Mouse (Mus musculus): ENCODE data around the gene Wdr46. TPM values are rescaled to one million over a fixed set of nuclear protein-coding genes. Genes with fewer than 3 reads are reported as not detected.

The Wdr46 gene
- polyA plus RNA-seq, 1 experiment, result 64.8 TPM

- TF ChIP-seq MYOG (IDR thresholded peaks at IDR 0.05; ENCODE audit: control insufficient read depth, extremely low read depth, insufficient read length) (no peak), USF1 (IDR thresholded peaks at IDR 0.05; ENCODE audit: low read depth) (no peak), MAX (IDR thresholded peaks at IDR 0.05) (no peak), FOSL1 (IDR thresholded peaks at IDR 0.05; ENCODE audit: insufficient read depth, low read length, poor library complexity, severe bottlenecking) (no peak), CEBPB (IDR thresholded peaks at IDR 0.05; ENCODE audit: low read depth) (no peak), MYOD1 (IDR thresholded peaks at IDR 0.05; ENCODE audit: control insufficient read depth, insufficient read length, low read depth) (no peak), CTCF (IDR thresholded peaks at IDR 0.05; ENCODE audit: control insufficient read depth, insufficient read depth, insufficient read length) (no peak)
- Histone ChIP-seq H3ac (ENCODE audit: control insufficient read depth, insufficient read length, low read depth) (no peak overlapping the region), H3K79me3 (ENCODE audit: low read depth) (no peaks in the 10 kb centered on the region), H3K36me3 (ENCODE audit: control insufficient read depth, insufficient read depth) (no peaks in the 10 kb centered on the region), H3K27me3 (ENCODE audit: control insufficient read depth, insufficient read depth, insufficient read length) (no peaks in the 10 kb centered on the region), H3K79me2 (ENCODE audit: control insufficient read depth, insufficient read depth) (no peaks in the 10 kb centered on the region), H3K4me3 (ENCODE audit: insufficient read depth, poor library complexity, severe bottlenecking) (no peak overlapping the region)
Observed at GRCm38 (mm10) chr17:33965082-33965845, 24.8 kb downstream of the Wdr46 start.

GRCm38 (mm10) chr17:33965846-33966550 lies 25.5 kb downstream of the Wdr46 start:
- H3K27me3 ChIP-seq (ENCODE audit: control insufficient read depth, insufficient read depth, insufficient read length), result no peaks in the 10 kb centered on the region
- no peak for TF ChIP-seq USF1 (IDR thresholded peaks at IDR 0.05; ENCODE audit: low read depth)
- TF ChIP-seq CTCF (IDR thresholded peaks at IDR 0.05; ENCODE audit: control insufficient read depth, insufficient read depth, insufficient read length), result no peak
- TF ChIP-seq CEBPB (IDR thresholded peaks at IDR 0.05; ENCODE audit: low read depth), result no peak
- TF ChIP-seq FOSL1 (IDR thresholded peaks at IDR 0.05; ENCODE audit: insufficient read depth, low read length, poor library complexity, severe bottlenecking), result no peak
- no peaks in the 10 kb centered on the region for H3K79me3 ChIP-seq (ENCODE audit: low read depth)
- no peak overlapping the region for H3K4me3 ChIP-seq (ENCODE audit: insufficient read depth, poor library complexity, severe bottlenecking)
- H3K36me3 ChIP-seq (ENCODE audit: control insufficient read depth, insufficient read depth), result no peaks in the 10 kb centered on the region
- H3K79me2 ChIP-seq (ENCODE audit: control insufficient read depth, insufficient read depth), result no peaks in the 10 kb centered on the region
- H3ac ChIP-seq (ENCODE audit: control insufficient read depth, insufficient read length, low read depth), result no peak overlapping the region

- H3K27me3 ChIP-seq (ENCODE audit: control insufficient read depth, insufficient read depth, insufficient read length), result no peaks in the 10 kb centered on the region
- H3ac ChIP-seq (ENCODE audit: control insufficient read depth, insufficient read length, low read depth), result no peak overlapping the region
- no peaks in the 10 kb centered on the region for H3K79me2 ChIP-seq (ENCODE audit: control insufficient read depth, insufficient read depth)
- H3K36me3 ChIP-seq (ENCODE audit: control insufficient read depth, insufficient read depth), result no peaks in the 10 kb centered on the region
- H3K79me3 ChIP-seq (ENCODE audit: low read depth), result no peaks in the 10 kb centered on the region
- TF ChIP-seq CEBPB (IDR thresholded peaks at IDR 0.05; ENCODE audit: low read depth) (no peak), CTCF (IDR thresholded peaks at IDR 0.05; ENCODE audit: control insufficient read depth, insufficient read depth, insufficient read length) (peak; percentile 14), FOSL1 (IDR thresholded peaks at IDR 0.05; ENCODE audit: insufficient read depth, low read length, poor library complexity, severe bottlenecking) (no peak)
- no peak overlapping the region for H3K4me3 ChIP-seq (ENCODE audit: insufficient read depth, poor library complexity, severe bottlenecking)
Observed at GRCm38 (mm10) chr17:33968489-33968888, 28.0 kb downstream of the Wdr46 start.

- H3ac ChIP-seq (ENCODE audit: control insufficient read depth, insufficient read length, low read depth), result no peak overlapping the region
- no peak overlapping the region for H3K4me3 ChIP-seq (ENCODE audit: insufficient read depth, poor library complexity, severe bottlenecking)
- TF ChIP-seq USF1 (IDR thresholded peaks at IDR 0.05; ENCODE audit: low read depth) (peak; percentile 79), CEBPB (IDR thresholded peaks at IDR 0.05; ENCODE audit: low read depth) (no peak), FOSL1 (IDR thresholded peaks at IDR 0.05; ENCODE audit: insufficient read depth, low read length, poor library complexity, severe bottlenecking) (no peak), MAX (IDR thresholded peaks at IDR 0.05) (peak; percentile 27), MYOG (IDR thresholded peaks at IDR 0.05; ENCODE audit: control insufficient read depth, extremely low read depth, insufficient read length) (no peak), CTCF (IDR thresholded peaks at IDR 0.05; ENCODE audit: control insufficient read depth, insufficient read depth, insufficient read length) (no peak), MYOD1 (IDR thresholded peaks at IDR 0.05; ENCODE audit: control insufficient read depth, insufficient read length, low read depth) (no peak)
- no peaks in the 10 kb centered on the region for H3K79me2 ChIP-seq (ENCODE audit: control insufficient read depth, insufficient read depth)
- no peaks in the 10 kb centered on the region for H3K36me3 ChIP-seq (ENCODE audit: control insufficient read depth, insufficient read depth)
- no peaks in the 10 kb centered on the region for H3K27me3 ChIP-seq (ENCODE audit: control insufficient read depth, insufficient read depth, insufficient read length)
- H3K79me3 ChIP-seq (ENCODE audit: low read depth), result no peaks in the 10 kb centered on the region
Observed at GRCm38 (mm10) chr17:33968927-33969326, 28.5 kb downstream of the Wdr46 start.

GRCm38 (mm10) chr17:33969394-33969793 lies 28.9 kb downstream of the Wdr46 start:
- Histone ChIP-seq H3K79me3 (ENCODE audit: low read depth) (no peaks in the 10 kb centered on the region), H3K27me3 (ENCODE audit: control insufficient read depth, insufficient read depth, insufficient read length) (peaks cover 5% of the 10 kb centered on the region), H3K4me3 (ENCODE audit: insufficient read depth, poor library complexity, severe bottlenecking) (no peak overlapping the region), H3K79me2 (ENCODE audit: control insufficient read depth, insufficient read depth) (no peaks in the 10 kb centered on the region), H3ac (ENCODE audit: control insufficient read depth, insufficient read length, low read depth) (no peak overlapping the region), H3K36me3 (ENCODE audit: control insufficient read depth, insufficient read depth) (no peaks in the 10 kb centered on the region)
- TF ChIP-seq CTCF (IDR thresholded peaks at IDR 0.05; ENCODE audit: control insufficient read depth, insufficient read depth, insufficient read length) (no peak), USF1 (IDR thresholded peaks at IDR 0.05; ENCODE audit: low read depth) (no peak), MYOD1 (IDR thresholded peaks at IDR 0.05; ENCODE audit: control insufficient read depth, insufficient read length, low read depth) (no peak), MAX (IDR thresholded peaks at IDR 0.05) (no peak), MYOG (IDR thresholded peaks at IDR 0.05; ENCODE audit: control insufficient read depth, extremely low read depth, insufficient read length) (no peak), CEBPB (IDR thresholded peaks at IDR 0.05; ENCODE audit: low read depth) (no peak), FOSL1 (IDR thresholded peaks at IDR 0.05; ENCODE audit: insufficient read depth, low read length, poor library complexity, severe bottlenecking) (no peak)
